Mouse (Mus musculus): ENCODE data around the gene Hnrnpll.

DNA sequence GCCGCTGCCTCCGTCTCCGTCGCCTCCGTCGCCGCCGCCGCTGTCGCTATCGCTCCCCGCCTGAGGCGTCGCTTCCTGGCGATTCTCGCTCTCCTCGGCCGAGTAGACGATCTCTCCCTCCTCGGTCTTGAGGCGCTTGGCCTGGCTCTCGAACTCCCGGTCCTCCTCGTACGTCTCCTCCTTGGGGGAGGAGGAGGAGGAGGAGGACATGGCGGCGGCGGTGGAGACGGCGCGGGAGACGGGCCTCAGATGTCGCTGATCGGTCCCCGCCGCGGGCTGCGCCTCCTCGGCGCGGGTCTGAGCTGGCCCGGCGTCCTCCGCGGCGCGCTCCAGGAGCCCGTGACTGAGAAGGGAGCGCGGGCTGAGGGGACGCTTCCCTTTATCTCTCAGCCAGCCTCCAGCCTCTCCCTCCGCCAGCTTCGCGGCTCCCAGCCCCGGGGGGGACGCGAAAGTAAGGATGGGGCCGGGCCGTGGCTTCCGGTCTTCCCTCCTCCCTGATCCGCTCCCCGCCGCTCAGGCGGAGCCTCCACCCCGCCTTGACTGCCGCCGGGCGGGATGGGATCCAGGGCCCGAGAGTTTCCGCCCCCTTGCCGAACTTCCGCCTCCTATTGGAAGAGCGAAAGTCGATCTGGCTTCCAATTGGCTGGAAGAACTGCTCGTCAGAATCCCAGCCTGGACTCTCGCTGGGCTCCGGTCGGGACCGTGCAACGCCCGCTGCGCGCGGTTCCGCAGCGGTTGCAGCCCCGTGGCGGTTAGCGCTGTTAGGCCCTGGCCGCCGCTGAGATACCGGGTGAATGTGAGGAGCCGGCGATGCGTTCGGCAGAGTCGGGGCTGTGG lies at the start of gene Hnrnpll:
- TF ChIP-seq CTCF (IDR thresholded peaks at IDR 0.05; ENCODE audit: control insufficient read depth, insufficient read depth, insufficient replicate concordance, low read depth, low read length), result no peak
- TF ChIP-seq POLR2A (IDR thresholded peaks at IDR 0.05; ENCODE audit: control insufficient read depth, low read depth, low read length), result peak; percentile 85
